Mouse (Mus musculus) cortical plate, adult 2 months (tissue): Measurements from ENCODE around the gene Slc2a4.

Experiments
- CTCF ChIP-seq: fragments of 200-500 bp; IDR thresholded peaks from 2 replicates; pipeline ENCODE4 v1.5.1; 2011; ENCODE audit warnings: mild to moderate bottlenecking, control low read depth, low read length; ENCODE audit not compliant: insufficient read depth; ENCODE audit errors: extremely low read depth
- POLR2A ChIP-seq: fragments of 200-500 bp; IDR thresholded peaks from 2 replicates; pipeline ENCODE4 v1.6.1; 2011; ENCODE audit warnings: mild to moderate bottlenecking, low read length, control low read depth; ENCODE audit not compliant: insufficient read depth; ENCODE audit errors: extremely low read depth

GRCm38 (mm10) chr11:69965271-69966005 lies 17.4 kb upstream of the Slc2a4 start:
- TF ChIP-seq CTCF, result no peak
- no peak for TF ChIP-seq POLR2A
